Mouse (Mus musculus) gastrocnemius, postnatal 10 days (tissue): ENCODE measurements around the gene Atp1a4. TPM values are rescaled to one million over a fixed set of nuclear protein-coding genes. Genes with fewer than 3 reads are reported as not detected.

Experiments
- DNase-seq: peaks from one replicate; pipeline ENCODE4 v3.0.0; 2021; ENCODE audit warnings: mixed read lengths
- total RNA-seq, 2 experiments: library from RNA; stranded (reverse); gene quantifications; 2 replicates each; pipeline ENCODE4 v1.2.3; 2021

Atp1a4 gene
- total RNA-seq, 2 experiments from 2014 or later: 0.61 to 0.66 TPM

DNA sequence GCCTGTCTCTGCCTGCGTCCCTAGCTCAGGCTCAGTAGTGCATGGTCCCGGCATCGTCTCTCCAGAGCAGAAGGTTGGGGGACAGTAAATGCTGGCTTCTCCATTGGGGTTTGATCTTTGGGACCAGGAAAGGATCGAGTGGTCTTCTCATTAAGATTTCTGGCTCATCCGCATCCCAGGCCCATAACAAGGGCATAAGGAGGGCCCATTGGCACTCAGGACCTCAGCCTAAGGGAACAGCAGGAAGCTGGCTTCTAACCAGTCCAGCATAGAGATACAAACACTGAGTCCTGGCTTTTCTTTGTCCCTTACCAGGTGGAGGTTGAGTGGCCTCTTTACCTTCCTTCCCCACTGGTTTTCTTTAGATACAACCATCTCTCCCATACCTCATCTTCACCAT is 60.4 kb downstream of the Atp1a4 start:
- DNase-seq: no peak

DNA sequence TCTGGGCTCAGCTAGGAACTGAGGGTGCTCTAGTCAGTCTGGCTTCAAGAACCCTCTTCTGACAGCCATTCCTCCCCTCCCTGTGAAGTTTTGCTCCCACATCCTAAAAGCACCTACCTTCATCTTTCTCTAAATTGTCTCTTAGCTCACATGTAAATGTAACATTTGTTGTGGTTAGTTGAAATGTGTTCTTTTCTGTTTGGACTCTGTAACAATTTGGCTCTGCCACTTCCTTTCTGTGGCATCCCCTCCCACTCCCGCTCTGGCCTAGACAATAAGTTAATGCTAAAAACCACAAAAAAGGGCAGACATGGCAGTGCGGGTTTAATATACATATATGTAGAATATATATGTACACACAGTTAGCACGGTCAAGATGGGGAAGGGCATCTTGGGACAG is 61.1 kb downstream of the Atp1a4 start:
- DNase-seq: no peak

DNA sequence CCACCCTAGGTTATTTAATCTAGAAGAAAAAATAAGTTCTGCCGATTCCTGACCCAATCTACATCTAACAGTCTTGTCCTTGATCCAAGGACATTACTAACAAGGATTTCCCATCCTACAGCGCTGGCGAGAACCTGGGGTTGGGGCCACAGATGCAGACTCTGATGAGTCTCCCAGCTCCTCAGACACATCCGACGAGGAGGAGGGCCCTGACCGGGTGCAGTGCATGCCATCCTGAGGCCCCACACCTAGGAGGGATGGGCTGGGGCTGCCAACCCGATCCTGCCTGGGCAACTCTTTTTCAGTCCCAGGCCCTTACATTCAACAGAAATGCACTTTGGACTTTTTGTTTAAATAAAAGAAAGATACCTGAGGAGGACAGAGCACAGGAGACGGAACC is 63.8 kb downstream of the Atp1a4 start:
- DNase-seq: no peak

DNA sequence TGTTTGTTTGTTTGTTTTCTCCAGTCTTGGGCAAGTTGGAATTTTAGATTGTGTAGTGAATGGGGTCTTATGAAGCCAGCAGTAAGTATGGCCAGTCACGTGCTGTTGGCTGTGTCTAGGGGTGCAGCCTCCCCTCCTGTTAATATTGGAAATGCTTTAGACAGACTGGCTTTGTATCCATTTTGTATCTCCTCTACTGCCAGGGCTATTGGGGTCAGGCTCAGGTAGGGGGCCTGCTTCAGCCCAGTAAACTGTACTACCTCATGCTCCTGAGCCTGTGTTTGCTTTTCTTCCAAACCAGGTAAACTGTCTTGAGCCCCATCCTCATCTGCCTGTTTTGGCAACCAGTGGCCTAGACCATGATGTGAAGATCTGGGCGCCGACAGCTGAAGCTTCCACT is 66.0 kb downstream of the Atp1a4 start:
- no peak for DNase-seq

DNA sequence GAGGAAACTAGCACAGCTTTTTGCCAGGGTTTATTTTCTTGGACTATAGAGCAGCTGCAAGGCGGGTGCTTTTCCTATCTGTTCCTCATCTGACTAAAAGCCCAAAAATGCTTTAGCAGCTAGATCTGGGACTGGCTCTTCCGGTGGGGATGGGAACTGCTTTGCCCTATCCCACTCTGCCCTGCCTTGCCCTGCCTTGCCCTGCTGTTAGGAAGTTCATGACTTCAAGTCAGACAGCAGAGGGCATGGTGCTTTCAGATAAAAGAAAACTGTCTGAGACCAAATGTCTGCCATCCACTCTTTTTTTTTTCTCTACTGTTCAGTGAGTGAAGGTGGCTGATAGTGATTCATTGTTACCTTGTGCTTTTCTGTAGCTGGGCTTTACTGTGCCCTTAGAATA is 66.6 kb downstream of the Atp1a4 start:
- no peak for DNase-seq

DNA sequence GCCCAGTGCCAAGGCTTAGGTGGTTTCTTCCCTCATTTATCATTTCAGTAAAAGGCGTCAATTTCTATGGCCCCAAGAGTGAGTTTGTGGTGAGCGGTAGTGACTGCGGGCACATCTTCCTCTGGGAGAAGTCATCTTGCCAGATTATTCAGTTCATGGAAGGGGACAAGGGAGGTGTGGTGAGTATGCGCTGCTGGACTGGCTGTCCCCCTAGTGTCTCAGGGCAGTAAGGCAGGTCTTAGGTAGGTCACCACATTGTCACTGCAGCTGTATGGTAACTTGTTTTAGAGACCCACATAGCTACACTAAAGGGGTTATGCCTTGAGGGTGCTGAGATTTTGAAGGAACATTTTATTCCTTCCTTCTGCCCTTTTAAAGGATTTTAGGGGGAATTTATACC is 69.3 kb downstream of the Atp1a4 start:
- no peak for DNase-seq

DNA sequence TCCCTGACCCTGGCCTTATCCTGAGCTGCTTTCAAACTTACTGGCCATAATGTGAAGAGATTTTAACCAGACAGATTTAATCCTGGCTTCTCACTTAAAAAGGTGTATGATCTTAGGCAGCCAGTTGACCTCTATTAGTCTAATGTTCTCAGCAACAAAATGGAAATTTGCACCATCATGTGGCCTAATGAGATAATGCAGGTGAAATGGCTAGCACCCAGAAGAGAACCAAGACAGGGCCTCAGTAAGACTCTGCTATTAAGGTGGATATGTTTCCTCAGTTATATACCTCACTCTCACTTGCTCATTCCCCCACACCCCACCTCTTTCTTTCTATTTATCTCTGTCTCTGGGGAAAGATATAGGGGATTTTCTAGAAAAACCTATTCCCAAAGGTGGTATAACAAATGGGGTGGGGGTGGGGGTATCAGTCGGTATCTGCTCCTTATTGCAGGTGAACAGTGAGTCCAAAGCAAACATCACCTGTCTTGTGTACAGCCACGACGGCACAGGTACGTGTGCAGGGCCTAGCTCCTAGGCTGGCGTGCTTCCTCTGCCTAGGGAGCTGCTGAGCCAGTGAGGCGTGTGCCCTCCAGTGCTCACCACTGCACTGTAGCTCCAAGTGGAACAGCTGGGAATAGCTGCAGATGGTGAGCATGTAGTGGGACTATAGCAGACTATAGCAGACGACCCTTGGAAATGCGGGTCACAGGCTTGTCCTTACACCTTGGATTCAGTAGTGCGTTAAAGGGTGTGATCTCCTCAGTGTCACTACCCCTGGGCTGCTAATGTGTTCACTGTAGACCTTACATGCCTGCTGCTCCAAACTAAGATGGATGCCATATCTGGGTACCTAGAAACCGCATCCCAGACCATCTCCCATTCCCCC is 71.6 kb downstream of the Atp1a4 start:
- DNase-seq: no peak

DNA sequence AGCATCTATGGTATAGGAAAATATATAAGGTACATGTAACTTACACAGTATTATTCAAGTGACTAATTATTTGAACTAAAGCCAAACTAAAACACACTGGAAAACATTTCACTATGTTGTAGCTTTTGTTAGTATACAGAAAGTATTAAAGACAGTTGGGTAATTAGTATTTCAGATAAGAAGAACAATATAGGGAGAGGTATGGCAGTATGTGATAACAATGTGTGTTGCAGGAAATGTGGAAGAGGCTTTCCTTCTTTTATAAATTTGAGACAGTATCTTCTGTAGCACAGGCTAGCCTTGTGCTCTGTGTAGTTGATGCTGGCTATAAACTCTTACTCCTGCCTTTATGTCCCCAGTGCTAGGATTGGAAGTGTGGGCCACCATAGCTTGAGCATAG is 74.3 kb downstream of the Atp1a4 start:
- DNase-seq: no peak

DNA sequence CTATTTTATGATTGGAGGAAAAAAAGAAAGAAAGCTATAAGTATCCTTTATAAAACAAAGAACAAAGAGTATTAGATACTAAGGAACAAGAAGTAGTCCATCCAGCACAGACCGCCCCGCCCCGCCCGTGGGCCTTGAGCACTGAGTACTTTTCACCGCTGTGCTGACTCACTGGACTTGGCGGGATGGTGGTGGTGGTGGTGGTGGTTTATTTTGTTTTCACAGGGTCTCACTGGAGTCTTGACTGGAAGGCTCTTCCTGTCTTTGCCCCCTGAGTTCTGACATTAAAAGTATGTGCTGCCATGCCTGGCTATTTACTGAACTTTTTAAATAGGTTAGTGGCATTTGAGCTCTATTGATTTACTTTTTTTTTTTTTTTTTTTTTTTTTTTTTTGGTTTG is 75.2 kb downstream of the Atp1a4 start:
- DNase-seq: no peak

DNA sequence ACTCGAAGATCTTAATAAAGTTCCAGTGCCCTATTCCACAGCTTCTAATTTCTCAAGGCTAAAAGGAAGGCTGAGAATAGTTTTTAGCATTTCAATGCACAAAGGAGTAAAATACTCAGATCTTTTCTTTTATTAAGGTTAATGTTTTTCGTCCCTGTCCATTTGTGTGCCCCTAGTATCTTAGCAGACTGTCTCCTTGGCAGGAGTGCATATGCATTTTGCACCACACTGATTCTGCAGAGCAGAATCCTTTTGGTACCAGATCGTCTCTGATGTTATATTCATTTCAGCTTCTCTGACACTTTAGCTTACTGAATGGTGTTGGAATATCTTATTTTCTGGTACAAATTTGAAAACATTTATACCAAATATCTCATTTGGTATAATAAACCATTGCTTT is 76.4 kb downstream of the Atp1a4 start:
- no peak for DNase-seq

DNA sequence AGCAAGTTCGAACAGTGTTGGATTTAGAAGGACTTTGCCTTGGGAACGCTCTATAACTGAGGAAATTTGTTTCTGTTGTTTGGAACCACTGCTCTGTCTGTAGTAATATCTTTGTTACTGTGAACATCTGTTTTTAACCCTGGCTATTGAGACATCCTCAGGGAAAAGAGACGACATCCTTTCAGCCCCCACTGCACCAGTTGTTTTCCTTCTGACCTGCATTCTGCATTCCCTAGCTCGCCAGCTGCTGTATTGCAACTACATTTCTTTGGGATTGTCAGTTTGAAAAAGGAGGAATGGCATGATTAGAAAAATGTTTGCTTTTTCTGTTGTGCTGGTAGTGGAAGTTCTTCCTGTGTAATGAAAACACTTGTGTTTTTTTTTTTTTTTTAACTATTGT is 77.3 kb downstream of the Atp1a4 start:
- DNase-seq: no peak

DNA sequence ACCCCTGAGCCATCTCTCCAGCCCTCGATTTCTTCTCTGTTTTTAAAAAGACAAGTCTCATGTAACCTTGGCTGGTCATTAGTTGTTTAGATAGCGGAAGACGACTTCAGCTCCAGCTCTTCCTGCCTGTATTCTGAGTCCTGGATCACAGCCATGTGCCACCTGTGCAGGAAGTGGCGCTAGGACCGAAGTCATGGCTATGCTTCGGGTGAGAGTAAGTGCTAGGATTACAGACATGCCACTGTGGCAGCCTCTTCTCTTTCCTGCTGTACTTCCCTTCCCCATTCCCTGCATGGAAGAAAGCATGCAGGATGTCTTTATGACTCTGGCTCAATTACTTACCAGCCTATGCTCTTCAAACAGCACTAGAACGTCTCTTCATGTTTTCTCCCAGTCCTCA is 79.1 kb downstream of the Atp1a4 start:
- DNase-seq: no peak

DNA sequence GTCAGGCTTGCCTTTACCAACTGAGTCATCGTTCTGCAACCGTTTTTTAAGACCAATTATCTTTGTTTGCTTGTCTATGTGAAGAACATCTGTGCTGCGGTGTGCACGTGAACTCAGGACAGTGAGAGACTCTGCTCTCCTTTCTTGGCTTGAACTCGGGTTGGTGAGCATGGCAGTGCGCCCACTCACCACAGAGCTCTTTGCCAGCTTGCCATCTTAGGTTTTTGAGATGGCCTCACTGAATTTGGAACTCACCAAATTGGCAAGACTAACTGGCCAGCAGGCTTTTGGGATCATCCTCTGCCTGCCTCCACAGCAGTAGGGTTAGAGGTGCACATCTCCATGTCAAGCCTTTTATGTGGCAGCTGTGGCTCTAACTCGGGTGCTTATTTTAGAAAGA is 80.4 kb downstream of the Atp1a4 start:
- no peak for DNase-seq

Other genes with a start within 250 kb of the Atp1a4 start
- 1 to 10 TPM; 5.2 to 7.0 TPM for gene Vangl2, start 230.0 kb downstream of the Atp1a4 start, total RNA-seq
- gene Nhlh1, start 200.8 kb downstream of the Atp1a4 start, total RNA-seq: not detected
- gene Copa, start 175.9 kb downstream of the Atp1a4 start, total RNA-seq: 100 to 1,000 TPM in 1 of 2 experiments, 10 to 100 TPM in 1; 97.9 to 117 TPM
- gene Ncstn, start 175.6 kb downstream of the Atp1a4 start, total RNA-seq: 10 to 100 TPM; 43.2 to 47.5 TPM
- 100 to 1,000 TPM; 104 to 106 TPM for gene Pex19, start 131.7 kb downstream of the Atp1a4 start, total RNA-seq
- gene Dcaf8, start 110.3 kb downstream of the Atp1a4 start, total RNA-seq: 100 to 1,000 TPM; 132 to 146 TPM
- gene Pea15a, start 51.6 kb downstream of the Atp1a4 start, total RNA-seq: 10 to 100 TPM; 72.5 to 82.1 TPM
- 1,000 to 10,000 TPM; 4,961 to 5,359 TPM for gene Casq1, start 38.5 kb downstream of the Atp1a4 start, total RNA-seq
- 10 to 100 TPM; 15.4 to 19.1 TPM for gene Igsf8, start 3.2 kb upstream of the Atp1a4 start, total RNA-seq
- gene Atp1a2, start 39.6 kb upstream of the Atp1a4 start, total RNA-seq: 100 to 1,000 TPM; 695 to 761 TPM
- gene Kcnj9, start 70.9 kb upstream of the Atp1a4 start, total RNA-seq: under 1 TPM; 0.07 to 0.14 TPM
- 1 to 10 TPM in 1 of 2 experiments, under 1 TPM in 1; 0.87 to 1.2 TPM for gene Kcnj10, start 82.8 kb upstream of the Atp1a4 start, total RNA-seq
- 1 to 10 TPM; 5.6 to 6.9 TPM for gene Pigm, start 118.1 kb upstream of the Atp1a4 start, total RNA-seq
- gene Slamf9, start 216.9 kb upstream of the Atp1a4 start, total RNA-seq: under 1 TPM; 0.42 to 0.72 TPM
- under 1 TPM; 0.56 to 0.86 TPM for gene Igsf9, start 223.4 kb upstream of the Atp1a4 start, total RNA-seq
- gene Tagln2, start 241.6 kb upstream of the Atp1a4 start, total RNA-seq: 10 to 100 TPM; 75.0 to 98.1 TPM